Mouse (Mus musculus) megakaryocyte progenitor cell, adult 5-6 weeks (primary cell): ENCODE data around the gene Secisbp2. TPM values are rescaled to one million over a fixed set of nuclear protein-coding genes. Genes with fewer than 3 reads are reported as not detected.
A peak's percentile ranks its signal among the peaks of the same experiment; 100 is the strongest.

Experiments
- ATAC-seq: replicated peaks from 2 replicates; pipeline ENCODE4 v1.8.0; 2016; ENCODE audit warnings: mild to moderate bottlenecking, moderate TSS enrichment, inconsistent platforms; ENCODE audit not compliant: poor library complexity
- total RNA-seq, 2 experiments: library from RNA; stranded (forward) in 1 of 2; stranded (reverse) in 1 of 2; fragments of 157-497, 149-512 nt in 1 of 2; fragments of 200-1000 nt in 1 of 2; gene quantifications; 2 replicates each; pipeline versions ENCODE4 v1.2.3 to v1.2.4; 2015 to 2017

Gene Secisbp2
- total RNA-seq, 2 experiments from 2014 or later: 15.9 to 25.0 TPM

DNA sequence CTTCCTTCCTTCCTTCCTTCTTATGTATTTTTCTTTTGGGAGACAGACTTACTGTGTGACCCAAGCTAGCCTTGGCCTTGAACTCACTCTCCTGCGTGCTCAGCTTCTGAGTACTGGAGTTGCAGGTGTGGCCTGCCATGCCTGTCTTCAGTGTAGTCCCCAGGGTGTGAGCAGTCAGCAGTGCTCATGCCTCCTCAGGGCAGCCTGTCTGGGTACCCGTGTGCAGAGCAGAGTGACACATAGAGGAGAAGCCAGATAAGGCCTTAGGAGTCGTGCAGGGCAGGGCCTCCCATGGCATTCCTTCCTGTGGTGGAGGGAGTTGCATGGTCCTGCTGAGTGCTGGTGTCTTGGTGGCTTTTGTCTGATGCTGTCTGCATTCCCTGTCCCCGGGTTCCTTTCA is 27.8 kb downstream of the Secisbp2 start:
- ATAC-seq: no peak

DNA sequence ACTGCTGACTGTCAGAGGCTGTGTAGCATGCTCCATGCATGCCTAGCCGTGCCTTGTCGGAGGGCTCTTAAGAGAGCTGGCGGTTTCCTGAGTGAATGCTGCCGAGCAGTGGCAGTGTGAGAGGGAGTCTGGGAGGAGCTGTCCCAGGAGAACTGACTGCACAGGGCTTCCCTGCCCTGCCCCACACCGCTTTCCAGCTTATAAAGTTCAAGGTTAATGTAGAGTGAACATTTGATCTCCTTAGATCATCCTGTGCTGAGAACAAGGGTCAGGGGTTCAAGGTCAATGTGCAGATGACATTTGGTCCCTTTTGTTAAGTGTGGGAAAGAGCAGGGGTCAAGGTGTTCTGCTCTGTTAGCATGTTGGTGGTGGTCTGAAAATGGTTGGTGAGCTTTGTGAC is 29.6 kb downstream of the Secisbp2 start:
- ATAC-seq: no peak

DNA sequence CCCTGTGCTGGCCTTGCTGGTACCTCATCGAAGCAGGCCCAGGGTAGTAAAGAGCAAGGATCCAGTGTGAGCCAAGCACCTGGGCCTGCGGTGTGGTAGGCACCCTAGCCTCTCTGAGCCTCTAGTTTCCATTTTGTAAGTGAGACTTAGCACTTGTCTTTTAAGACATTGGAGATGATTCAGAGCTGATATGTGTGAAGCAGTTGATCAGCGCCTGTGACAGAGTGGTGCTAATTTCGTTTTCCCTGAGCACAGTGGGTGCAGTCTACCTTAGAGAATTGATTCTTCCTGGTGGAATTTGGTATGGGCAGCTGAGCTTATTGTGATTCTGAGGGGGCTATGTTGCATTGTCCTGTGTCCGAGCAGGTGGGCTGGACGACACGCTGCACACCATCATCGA is 30.1 kb downstream of the Secisbp2 start:
- no peak for ATAC-seq

DNA sequence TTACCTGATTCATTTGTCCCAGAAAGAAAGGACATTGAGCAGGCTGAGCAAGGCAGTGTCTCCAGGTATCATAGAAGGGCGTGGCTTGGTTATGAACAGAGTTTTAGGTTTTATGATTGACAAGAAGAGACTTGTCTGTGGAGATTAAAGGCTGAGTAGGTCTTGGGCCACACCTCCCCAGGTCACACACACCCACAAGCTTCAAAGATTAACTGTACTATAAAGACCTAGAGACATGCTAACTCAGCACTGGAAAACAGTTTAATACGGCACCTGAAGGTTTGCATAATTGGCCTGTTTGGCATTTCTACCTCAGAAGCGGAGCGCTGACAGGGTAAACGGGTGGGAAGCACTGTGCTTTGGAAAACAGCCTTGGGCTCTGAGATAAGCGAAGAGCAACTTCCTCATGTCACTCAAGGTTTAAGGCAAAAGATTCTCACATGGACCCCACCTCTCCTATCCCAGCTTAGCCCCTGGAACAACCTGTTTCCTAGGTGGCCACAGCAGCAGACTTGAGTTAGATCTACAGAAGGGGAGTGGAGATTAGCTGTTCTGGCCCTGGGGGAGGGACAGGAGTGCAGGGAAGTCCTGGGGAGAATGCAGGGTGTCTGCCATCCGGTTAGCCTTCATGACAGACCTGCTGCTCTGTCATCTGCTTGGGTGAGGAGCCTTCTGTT is 33.9 kb downstream of the Secisbp2 start:
- ATAC-seq: peak; percentile 59

DNA sequence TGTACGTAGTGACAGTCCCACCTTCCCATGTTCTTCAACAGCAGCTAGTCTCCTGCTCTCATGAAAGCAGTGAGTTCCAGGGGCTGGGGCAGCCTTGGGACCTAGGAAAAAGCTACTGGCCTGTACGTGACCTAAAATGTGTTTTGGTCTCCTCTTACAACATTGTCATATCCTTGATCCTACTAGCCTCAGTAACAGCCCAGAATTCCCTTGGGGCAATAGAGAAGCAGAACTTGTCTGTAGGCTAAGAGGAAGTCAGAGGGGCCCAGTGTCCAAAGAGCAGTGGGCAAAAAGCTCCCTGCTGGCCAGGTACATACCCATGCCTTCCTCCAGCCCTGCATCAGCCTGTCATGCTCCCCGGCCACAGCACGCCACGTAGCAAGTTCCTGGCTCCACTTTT is 35.5 kb downstream of the Secisbp2 start:
- no peak for ATAC-seq

DNA sequence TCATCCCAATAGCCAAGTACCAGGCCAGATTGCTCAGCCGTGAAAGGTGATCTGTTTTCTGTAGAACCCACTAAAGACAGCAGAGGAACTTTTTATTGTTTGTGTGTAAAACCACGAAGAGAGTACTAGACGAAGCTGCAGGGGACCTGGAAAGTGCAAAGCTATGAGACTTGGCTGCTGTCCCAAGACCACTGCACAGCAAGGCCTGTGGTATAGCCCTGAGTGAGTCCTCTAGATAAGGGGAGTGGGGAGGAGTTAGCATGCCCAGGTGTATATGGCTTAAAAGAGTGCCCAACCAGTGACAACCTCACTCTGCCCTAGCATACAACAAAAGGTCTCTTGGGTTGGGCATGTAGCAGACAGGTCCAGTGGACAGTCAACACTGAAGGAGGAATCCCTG is 37.2 kb downstream of the Secisbp2 start:
- ATAC-seq: peak; percentile 55

DNA sequence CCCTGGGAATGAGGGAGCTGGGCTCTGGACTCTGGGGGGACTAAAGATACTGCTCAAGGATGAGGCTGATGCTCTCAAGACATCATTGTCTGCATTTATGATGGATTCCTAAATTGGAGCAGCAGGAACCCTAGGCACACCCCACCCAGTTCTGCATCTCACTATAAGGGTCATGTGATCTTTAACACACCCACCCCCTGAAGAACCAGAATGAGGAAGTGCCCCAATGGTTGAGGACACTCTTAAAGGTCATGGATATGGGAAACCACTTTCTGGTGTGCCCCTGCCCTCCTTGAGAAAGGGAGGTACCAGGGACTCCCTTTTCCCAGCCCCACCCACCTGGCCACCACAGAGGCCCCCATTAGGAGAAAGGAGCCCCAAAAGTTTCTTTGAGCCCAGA is 45.0 kb downstream of the Secisbp2 start:
- peak; percentile 51 for ATAC-seq

DNA sequence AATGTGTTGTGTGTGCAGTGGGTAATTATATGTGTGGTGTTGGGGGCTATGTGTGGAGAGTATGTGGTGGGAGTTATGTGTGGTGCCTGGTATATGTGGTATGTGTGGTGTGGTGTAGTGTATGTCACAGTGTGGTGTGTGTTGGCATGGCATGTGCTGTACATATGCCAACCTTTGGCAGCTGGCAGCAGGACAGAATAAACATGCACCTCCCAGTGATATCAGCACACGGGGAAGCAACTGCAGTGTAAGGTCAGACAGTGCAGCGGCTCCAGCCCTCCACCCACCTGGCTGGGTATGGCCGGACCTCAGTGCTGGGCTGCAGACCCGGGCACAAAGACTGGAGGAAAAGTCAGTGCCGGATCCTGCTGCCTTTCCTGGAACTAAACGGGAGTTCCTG is 46.0 kb downstream of the Secisbp2 start:
- peak; percentile 49 for ATAC-seq

DNA sequence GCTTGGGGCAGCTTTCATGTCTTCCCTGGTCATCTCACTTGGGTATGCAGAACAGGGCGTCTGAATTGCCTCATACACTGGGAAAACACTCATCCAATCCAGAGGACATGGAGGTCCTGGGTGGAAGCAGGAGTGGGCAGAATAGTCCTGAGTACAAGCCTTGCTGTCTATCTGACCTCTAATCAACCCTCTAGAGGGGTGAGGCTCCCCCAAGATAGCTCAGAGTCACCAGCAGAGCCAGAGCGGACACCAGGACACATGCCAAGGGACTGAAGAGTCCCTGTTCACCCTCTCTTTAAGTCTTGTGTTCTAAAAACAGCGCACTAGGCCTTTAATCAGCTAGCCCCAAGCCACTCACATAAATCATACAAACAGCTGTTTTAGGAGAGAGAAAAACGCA is 46.4 kb downstream of the Secisbp2 start:
- peak; percentile 15; the same call in 1 of the 2 replicates for ATAC-seq

DNA sequence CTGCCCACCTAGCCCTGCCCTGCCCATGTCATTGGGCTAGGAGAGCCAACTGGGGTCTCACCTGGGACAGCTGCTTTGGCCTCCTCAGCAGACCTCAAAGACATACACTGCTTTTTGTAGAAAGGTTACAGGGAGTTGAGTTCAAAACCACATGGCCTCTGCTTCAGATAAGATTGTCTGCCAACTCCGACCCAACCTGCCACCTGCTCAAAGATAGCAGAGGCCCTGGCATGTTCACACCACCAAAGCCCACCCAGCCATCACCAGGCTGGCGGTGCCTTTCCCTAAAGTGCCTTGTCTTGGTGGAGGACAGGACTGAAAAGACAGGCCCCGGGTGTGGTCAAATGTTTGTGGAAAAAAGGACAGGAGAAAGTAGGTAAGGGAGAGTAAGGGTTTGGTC is 46.8 kb downstream of the Secisbp2 start:
- ATAC-seq: peak; percentile 47

DNA sequence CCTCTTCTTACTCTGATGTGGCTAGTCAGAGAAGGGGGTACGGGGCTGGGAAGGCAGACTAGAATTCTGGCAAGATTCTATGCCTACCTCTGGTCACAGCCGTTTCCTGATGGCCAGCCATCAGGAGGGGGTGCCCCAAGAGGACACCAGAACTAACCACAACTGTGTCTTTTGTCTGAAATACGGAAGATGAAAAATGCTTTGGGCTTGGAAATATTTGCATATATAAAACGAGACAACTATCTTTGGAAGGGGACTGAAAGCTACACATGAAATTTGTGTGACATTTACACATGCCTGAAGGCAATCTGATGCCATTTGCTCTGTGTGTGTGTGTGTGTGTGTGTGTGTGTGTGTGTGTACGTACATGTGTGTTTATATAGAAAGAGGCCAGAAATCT is 52.4 kb downstream of the Secisbp2 start:
- no peak for ATAC-seq

DNA sequence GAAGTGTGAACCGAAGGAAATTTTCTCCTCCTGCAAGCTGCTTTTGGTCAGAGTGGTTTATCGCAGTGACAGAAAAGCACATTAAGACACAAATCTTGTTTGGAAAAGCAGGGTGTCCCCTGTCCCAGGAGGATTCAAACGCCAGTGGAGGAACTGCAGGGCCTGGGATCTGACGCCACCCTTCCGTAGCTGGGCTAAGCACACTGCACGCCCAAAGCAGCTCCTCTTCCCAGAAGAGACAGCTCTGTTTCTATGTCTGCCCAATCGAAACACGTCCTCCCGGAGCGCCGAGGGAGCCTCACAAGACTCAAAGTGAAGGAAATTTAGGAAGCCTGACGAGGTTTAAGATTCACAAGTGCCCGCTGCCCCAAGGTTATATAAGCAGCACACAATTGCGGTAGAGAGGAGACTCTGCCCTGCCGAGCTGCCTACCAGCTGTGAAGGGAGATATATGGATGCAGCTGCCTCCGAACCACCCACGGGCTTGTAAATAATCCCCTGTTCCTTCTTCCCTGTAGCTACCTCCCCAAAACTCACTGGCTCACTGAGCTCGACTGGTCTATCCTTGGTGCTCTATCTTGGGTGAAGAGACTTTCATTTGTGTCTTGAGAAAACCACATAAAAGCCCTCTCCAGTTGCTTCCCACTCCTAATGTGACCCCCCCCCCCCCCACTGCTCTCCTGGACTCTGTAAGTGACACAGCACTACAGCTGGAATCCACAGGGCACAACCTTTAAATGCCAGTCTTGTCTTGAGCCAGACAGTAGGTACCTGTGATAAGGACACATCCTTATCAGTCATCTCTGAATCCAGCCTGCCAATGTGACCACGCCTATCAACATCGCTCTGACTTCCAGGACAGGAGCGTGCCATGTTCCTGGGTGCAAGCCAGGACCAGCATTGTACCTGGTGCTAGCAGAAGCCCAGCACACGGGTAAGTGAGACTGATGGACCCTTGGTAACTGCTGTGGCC is 54.7 kb downstream of the Secisbp2 start:
- peak; percentile 47 for ATAC-seq

DNA sequence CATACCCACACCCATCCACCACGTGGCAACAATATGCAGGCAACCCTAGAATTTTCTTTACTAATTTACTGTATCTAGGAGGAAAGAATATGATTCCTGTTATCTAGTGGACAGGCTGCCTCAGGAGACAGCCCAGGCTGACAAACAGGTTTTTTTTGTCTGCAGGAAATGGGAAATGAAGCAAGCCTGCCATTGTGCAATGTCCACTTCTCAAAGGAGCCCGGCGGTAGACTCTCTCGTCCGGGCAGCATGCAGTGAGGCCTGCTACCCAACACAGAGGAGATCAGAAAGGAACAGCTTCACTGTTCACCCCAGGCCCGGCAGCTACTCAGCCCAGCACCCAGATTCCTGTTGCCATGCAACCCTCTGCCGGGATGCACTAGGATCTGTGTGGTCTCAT is 59.2 kb downstream of the Secisbp2 start:
- ATAC-seq: peak; percentile 78

DNA sequence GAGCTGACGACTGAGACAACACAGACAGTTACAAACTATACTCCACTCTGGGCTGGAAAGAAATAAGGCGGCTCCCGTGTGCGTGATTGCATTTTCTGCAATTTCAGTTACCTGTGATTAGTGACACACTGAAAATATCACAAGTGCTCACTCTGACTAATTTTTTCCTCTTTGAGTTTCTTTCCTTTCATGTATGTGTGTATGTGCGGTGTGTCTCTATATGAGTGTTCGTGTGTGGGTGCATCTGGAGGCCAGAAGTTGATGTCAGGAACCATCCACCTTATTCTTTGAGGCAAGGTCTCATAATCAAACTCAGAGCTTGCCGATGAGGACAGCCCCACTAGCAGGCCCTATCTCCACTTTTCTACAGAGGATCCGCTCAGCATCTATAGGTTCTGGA is 60.5 kb downstream of the Secisbp2 start:
- ATAC-seq: no peak

DNA sequence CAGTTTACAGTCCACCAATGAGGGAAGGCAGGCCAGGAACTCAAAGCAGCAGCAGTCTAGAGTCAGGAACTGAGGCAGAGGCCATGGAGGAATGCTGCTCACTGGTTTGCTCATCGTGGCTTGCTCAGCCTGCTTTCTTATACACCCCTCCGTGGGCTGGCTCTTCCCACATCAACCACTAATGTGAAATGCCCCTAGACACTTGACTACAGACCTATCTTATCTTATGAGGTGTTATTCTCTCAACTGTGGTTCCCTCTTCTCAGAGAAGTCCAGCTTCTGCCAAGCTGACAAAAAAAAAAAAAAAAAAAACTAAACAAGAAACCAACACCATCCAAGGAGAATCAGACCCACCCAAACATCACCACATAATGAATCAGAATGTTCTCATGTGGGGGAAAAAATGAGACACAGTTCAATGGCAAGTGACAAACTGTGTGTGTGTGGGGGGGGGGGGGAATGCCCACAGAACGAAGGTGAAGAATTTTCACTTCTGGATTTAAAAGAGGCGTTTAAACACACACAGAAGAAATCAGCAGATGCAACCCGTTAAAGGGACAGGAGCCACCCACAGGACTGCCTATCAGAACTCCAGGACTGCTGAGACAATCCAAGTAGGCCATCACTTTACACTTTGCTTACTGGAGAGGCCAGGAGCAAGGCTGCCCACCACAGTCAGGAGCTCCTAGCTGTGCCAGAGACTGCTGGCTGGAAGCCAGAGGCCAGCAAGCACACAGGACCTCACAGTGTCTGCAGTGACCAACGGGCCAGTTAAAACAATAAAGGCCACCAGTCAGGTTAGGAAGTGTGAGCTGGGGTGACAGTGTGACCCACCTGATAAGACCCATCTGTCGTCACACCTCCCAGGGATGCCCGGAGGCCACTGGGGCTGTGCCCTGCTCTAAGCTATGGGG is 65.1 kb downstream of the Secisbp2 start:
- ATAC-seq: no peak

DNA sequence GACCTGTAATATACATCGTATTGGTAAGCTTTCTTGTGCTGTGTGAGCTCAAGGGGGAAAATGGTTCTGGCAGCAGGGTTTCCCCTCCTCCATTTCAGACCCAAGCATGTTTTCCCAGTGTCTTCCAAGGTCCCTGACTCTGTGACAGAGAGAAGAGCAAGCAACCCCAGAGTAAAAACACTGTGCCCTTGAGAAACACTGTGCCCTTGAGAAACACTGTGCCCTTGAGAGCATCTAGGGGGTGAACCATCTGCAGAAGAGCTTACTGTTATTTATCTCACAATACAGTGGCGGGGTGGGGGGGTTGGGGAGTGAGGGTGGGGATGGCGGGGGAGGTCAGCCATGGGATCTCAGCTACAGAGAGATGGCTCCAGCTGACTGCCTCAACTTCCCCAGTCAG is 67.8 kb downstream of the Secisbp2 start:
- ATAC-seq: no peak

DNA sequence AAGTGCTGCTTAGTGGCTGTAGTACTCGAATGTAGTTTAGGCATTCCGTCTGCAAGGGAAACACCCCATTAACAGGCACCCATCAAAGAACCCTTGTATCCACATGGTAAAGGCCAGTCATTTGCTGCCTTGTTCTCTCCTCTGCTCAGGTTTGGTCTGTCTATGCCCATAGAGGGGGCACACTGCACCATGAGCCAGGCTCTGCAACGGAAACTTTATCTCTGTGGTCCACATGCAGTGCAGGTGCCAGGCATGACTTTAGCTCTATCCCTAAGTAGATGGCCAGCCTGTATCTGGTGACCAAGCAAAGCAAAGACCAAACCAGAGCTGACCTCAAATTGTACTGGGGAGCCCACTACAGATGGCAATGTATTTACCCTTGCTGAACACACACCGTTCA is 69.1 kb downstream of the Secisbp2 start:
- ATAC-seq: peak; percentile 51; the same call in 1 of the 2 replicates

DNA sequence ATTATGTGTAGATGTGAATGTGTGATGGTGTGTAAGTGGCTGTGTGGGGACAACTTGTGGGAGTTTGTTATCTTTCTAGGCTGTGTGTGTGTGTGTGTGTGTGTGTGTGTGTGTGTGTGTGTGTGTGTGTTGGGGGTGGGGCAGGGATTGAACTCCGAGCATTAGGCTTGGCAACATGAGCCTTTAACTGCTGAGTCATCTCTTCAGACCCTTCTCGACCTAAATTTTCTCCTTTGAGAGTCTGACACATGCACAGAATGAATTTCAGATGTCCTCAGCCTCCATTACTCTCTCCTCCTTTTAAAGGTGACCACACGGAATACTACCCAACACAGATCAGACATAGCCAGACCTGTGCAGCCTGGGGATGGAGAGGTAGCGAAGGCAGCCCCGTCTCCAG is 71.6 kb downstream of the Secisbp2 start:
- ATAC-seq: no peak

DNA sequence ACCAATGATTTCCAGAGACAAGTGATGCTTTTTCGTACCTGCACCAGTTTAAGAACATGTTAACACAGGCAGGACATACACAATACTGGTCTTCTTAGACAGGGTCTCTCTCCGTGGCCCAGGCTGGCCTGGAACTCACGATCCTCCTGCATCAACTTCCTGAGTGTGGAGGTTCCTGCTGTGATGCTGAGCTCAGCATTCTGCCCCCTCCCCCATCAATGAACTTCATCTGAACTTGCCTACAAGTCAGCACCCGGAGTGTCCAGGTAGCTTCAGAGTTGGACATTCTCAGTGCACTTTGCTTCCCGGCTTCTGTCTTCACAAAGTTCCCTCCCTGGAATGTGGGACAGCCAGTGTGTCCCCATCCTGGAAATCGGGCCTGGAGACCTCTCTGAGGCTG is 73.1 kb downstream of the Secisbp2 start:
- no peak for ATAC-seq

DNA sequence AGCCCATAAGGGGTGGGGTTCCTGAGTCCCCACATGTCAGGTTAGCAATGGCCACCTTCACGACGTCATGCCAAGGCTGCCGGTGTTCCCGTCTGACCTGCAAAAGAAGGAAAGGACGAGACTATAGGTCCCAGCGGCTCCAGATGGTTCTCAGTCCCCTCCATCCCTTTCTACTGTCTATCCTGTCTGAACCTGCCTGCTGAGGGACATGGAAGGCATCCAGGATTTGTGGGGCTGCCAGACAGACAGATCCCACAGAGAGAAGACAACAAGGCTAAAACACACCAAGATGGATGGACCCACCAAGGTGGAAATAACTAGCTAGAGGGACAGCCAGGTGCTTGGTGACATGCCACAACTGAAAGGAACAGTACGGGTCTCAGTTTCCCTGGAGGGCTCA is 73.9 kb downstream of the Secisbp2 start:
- ATAC-seq: no peak

DNA sequence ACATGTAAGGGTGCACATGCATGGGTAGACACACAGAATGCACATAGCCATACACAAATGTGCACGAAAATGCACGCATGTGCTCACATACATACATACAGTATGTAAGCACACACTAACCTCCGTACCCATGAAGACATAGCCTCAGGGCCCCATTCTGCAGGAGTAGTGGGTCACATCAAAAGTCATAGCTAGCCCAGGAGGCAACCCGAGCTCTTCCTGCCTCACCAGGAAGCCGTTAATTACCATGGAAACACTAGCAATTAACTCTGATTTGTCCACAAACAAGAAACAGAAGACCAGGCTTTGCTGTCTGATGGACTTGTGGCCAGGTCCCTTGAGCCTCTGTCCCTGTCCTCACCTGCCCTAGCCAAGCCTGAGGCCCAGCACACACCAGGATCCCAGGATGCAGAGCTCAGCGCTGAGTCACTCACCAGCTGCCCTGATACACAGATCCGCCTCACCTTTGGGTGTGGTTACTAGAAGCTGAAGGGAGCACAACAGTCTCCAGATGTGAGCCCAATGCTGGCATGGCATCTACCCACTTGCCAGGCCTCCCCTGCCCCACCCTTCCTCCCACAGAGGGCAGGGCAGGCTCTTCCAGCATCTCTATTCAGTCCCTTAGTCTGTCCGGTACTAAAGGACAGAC is 74.6 kb downstream of the Secisbp2 start:
- ATAC-seq: peak; percentile 80
